9 mouse cellular contexts compared by ENCODE assay signal in the genomic region with DNA sequence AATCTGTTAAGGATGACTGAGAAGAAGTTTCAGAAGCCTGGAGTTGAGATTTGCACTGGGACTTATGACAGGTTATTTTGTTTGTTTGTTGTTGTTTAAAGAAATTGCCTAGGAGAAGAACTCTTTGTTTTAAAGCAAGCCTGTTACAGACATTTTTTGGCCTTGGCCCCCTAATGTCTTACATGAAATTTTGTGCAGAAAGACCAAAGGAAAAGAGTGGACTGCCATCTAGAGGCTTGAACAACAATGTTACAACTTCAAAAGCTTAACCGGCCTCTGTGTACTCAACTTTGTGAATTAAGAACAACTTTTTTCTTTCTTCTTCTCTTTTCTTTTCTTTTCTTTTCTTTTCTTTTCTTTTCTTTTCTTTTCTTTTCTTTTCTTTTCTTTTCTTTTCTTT. TPM values are rescaled to one million over a fixed set of nuclear protein-coding genes. Genes with fewer than 3 reads are reported as not detected.
A peak's percentile ranks its signal among the peaks of the same experiment; 100 is the strongest.
DNase-seq lines count a peak whose midpoint lies in the region; ATAC-seq and TF ChIP-seq lines count a peak whose summit lies in the region.
"Had no signal": no experiment of that assay in that cellular context is flagged by ENCODE, and none has a peak within 500 bp of the region (broad histone marks: within the 10 kb centered on the region; RNA-seq: fewer than 3 reads in every experiment).

No protein-coding gene starts in this region.

- no peak for TF ChIP-seq POLR2A in brain, embryonic 14.5 days (IDR thresholded peaks at IDR 0.05; ENCODE audit: borderline replicate concordance, extremely low read depth, insufficient read depth, insufficient read length, poor library complexity, severe bottlenecking)

- H3K9ac ChIP-seq in midbrain, embryonic 14.5 days (replicated peaks; ENCODE audit: low read length), result no peak overlapping the region
- no peak overlapping the region for H3K9ac ChIP-seq in midbrain, embryonic 13.5 days (replicated peaks)

- ATAC-seq in midbrain, embryonic 14.5 days (ENCODE audit: low FRiP score, low TSS enrichment), result no peak
- no peak for ATAC-seq in midbrain, embryonic 13.5 days
- no peak for ATAC-seq in monocyte, adult 5-6 weeks (replicated peaks; ENCODE audit: insufficient number of reproducible peaks, low FRiP score, low TSS enrichment, poor library complexity, severe bottlenecking)

- H3K27me3 ChIP-seq in heart, embryonic 10.5 days (ENCODE audit: insufficient read depth, poor library complexity, severe bottlenecking), result no peaks in the 10 kb centered on the region
- H3K27me3 ChIP-seq in midbrain, embryonic 14.5 days (ENCODE audit: control insufficient read depth, insufficient read depth, low read length), result no peaks in the 10 kb centered on the region
- no peaks in the 10 kb centered on the region for H3K27me3 ChIP-seq in midbrain, embryonic 13.5 days

- H3K27ac ChIP-seq in heart, embryonic 10.5 days, result no peak overlapping the region
- no peak overlapping the region for H3K27ac ChIP-seq in midbrain, embryonic 14.5 days (replicated peaks; ENCODE audit: low read depth, low read length)
- H3K27ac ChIP-seq in midbrain, embryonic 13.5 days, result no peak overlapping the region

- H3K9me3 ChIP-seq in heart, embryonic 10.5 days, result no peaks in the 10 kb centered on the region
- no peaks in the 10 kb centered on the region for H3K9me3 ChIP-seq in midbrain, embryonic 14.5 days (ENCODE audit: control insufficient read depth, low read length)
- no peaks in the 10 kb centered on the region for H3K9me3 ChIP-seq in midbrain, embryonic 13.5 days

- peak; percentile 41; the same call in 1 of the 2 replicates for TF ChIP-seq CTCF in brain, embryonic 14.5 days (IDR thresholded peaks at IDR 0.05; ENCODE audit: borderline replicate concordance, extremely low read depth, insufficient read depth, insufficient read length)

- no peak overlapping the region for H3K4me3 ChIP-seq in heart, embryonic 10.5 days
- H3K4me3 ChIP-seq in midbrain, embryonic 14.5 days (replicated peaks; ENCODE audit: low read depth, low read length), result no peak overlapping the region
- H3K4me3 ChIP-seq in midbrain, embryonic 13.5 days (replicated peaks), result no peak overlapping the region

- DNase-seq in heart, adult 8-10 months (ENCODE audit: low spot score), result peak; percentile 53
- no peak for DNase-seq in heart, embryonic 10.5 days (ENCODE audit: low spot score)
- DNase-seq in midbrain, embryonic 14.5 days, result peak; percentile 86
- DNase-seq in brain, embryonic 14.5 days (ENCODE audit: low read depth), result peak; percentile 87
- peak; percentile 74 for DNase-seq in retina, postnatal 1 day
- no peak for DNase-seq in kidney, postnatal 25 days
- DNase-seq: layer of hippocampus, postnatal 36 days had no signal

- no peak overlapping the region for H3K4me2 ChIP-seq in midbrain, embryonic 14.5 days (ENCODE audit: low read length)
- no peak overlapping the region for H3K4me2 ChIP-seq in midbrain, embryonic 13.5 days (replicated peaks)

- H3K4me1 ChIP-seq in heart, embryonic 10.5 days, result peaks cover 20% of the 10 kb centered on the region
- peaks cover 3% of the 10 kb centered on the region; the same call in 1 of the 2 replicates for H3K4me1 ChIP-seq in midbrain, embryonic 14.5 days (ENCODE audit: control insufficient read depth, insufficient read depth, low read length)
- peaks cover 6% of the 10 kb centered on the region for H3K4me1 ChIP-seq in midbrain, embryonic 13.5 days (replicated peaks)

- H3K36me3 ChIP-seq in heart, embryonic 10.5 days, result peaks cover 14% of the 10 kb centered on the region
- peaks cover 20% of the 10 kb centered on the region for H3K36me3 ChIP-seq in midbrain, embryonic 14.5 days (ENCODE audit: control insufficient read depth, insufficient read depth, low read length)
- H3K36me3 ChIP-seq in midbrain, embryonic 13.5 days, result peaks cover 25% of the 10 kb centered on the region

- WGBS in heart, embryonic 10.5 days, result 45% methylated on average over 1 of the region's 1 CpGs
- WGBS in midbrain, embryonic 14.5 days, result 33% methylated on average over 1 of the region's 1 CpGs
- WGBS in midbrain, embryonic 13.5 days, result 33% methylated on average over 1 of the region's 1 CpGs

RNA-seq across cellular contexts. Expression of gene Apoa1, which starts 36.7 kb away (rescaled TPM):
- not detected for total RNA-seq in heart, adult 8-10 months (2022)
- polyA plus RNA-seq in heart, embryonic 10.5 days (2016; fragmentation: Nextera tagmentation; extraction: Ambion mirVana), result 4.3 and 124 TPM in 2 replicates
- polyA plus RNA-seq in midbrain, embryonic 14.5 days (2014; fragmentation: Nextera tagmentation; extraction: Ambion mirVana), result 4.2 and 5.4 TPM in 2 replicates
- polyA plus RNA-seq in midbrain, embryonic 13.5 days (2015; fragmentation: Nextera tagmentation; extraction: Ambion mirVana), result 2.9 and 3.3 TPM in 2 replicates
- polyA plus RNA-seq in brain, embryonic 14.5 days (2012; rRNA removed), result 3.0 and 4.5 TPM in 2 replicates
- total RNA-seq in monocyte, adult 5-6 weeks (2017), result not detected in 3 replicates
- total RNA-seq: layer of hippocampus, postnatal 36 days had no signal

RNA-seq across cellular contexts. Expression of gene Apoc3, which starts 43.8 kb away (rescaled TPM):
- not detected for total RNA-seq in heart, adult 8-10 months (2022)
- not detected in 2 replicates for polyA plus RNA-seq in heart, embryonic 10.5 days (2016; fragmentation: Nextera tagmentation; extraction: Ambion mirVana)
- not detected in 2 replicates for polyA plus RNA-seq in midbrain, embryonic 14.5 days (2014; fragmentation: Nextera tagmentation; extraction: Ambion mirVana)
- not detected in 2 replicates for polyA plus RNA-seq in midbrain, embryonic 13.5 days (2015; fragmentation: Nextera tagmentation; extraction: Ambion mirVana)
- 0.23 TPM in 1 of 2 replicates, not detected in the other for polyA plus RNA-seq in brain, embryonic 14.5 days (2012; rRNA removed)
- not detected in 3 replicates for total RNA-seq in monocyte, adult 5-6 weeks (2017)

RNA-seq across cellular contexts. Expression of gene Apoa4, which starts 48.9 kb away (rescaled TPM):
- not detected for total RNA-seq in heart, adult 8-10 months (2022)
- polyA plus RNA-seq in heart, embryonic 10.5 days (2016; fragmentation: Nextera tagmentation; extraction: Ambion mirVana), result 0.07 and 1.2 TPM in 2 replicates
- not detected in 2 replicates for polyA plus RNA-seq in midbrain, embryonic 14.5 days (2014; fragmentation: Nextera tagmentation; extraction: Ambion mirVana)
- 0.08 and 0.57 TPM in 2 replicates for polyA plus RNA-seq in midbrain, embryonic 13.5 days (2015; fragmentation: Nextera tagmentation; extraction: Ambion mirVana)
- polyA plus RNA-seq in brain, embryonic 14.5 days (2012; rRNA removed), result 0.19 and 0.26 TPM in 2 replicates
- total RNA-seq in monocyte, adult 5-6 weeks (2017), result not detected in 3 replicates
- total RNA-seq: layer of hippocampus, postnatal 36 days had no signal

Comparison
In these comparisons a context has a peak if more than half of its experiments do, and no peak if none do; other contexts are left out.
1. DNase-seq: peak in heart, adult 8-10 months (single experiment), midbrain, embryonic 14.5 days (single experiment), brain, embryonic 14.5 days (single experiment) and retina, postnatal 1 day (single experiment); none in heart, embryonic 10.5 days (single experiment) and kidney, postnatal 25 days (0 of 2).